Mouse (Mus musculus) forebrain, postnatal 0 days (tissue): ENCODE measurements at regions not wholly inside any gene's neighbourhood (a gene's known extent, or its start where the extent isn't known, plus 50 kb on each side); places are given as distances from the start of the nearest gene placed in this dataset.

Source experiments
- ATAC-seq: fragments of 200-750 bp; cut with Nextera tagmentation; 2 replicates; pipeline ENCODE4 v1.8.0; 2017; ENCODE audit warnings: mild to moderate bottlenecking, moderate library complexity
- DNase-seq: peaks from one replicate; pipeline ENCODE4 v3.0.0-alpha.2; 2015
- H3K27ac ChIP-seq: fragments of 300-500 bp; sonication (generic); 2 replicates; pipeline ENCODE4 v1.5.1; 2014; ENCODE audit warnings: low read depth, mild to moderate bottlenecking, antibody characterized with exemption, low read length, moderate library complexity, mixed read lengths
- H3K27me3 ChIP-seq: fragments of 300-500 bp; sonication (generic); 2 replicates; pipeline ENCODE4 v1.6.1; 2014; ENCODE audit warnings: mild to moderate bottlenecking, low read length, mixed read lengths; ENCODE audit not compliant: insufficient read depth
- H3K36me3 ChIP-seq: fragments of 300-500 bp; sonication (generic); 2 replicates; pipeline ENCODE4 v1.6.1; 2014; ENCODE audit warnings: mild to moderate bottlenecking, moderate library complexity; ENCODE audit not compliant: insufficient read depth
- H3K4me1 ChIP-seq: fragments of 300-500 bp; sonication (generic); 2 replicates; pipeline ENCODE4 v1.6.1; 2014; ENCODE audit warnings: antibody characterized with exemption; ENCODE audit not compliant: insufficient read depth
- H3K4me2 ChIP-seq: fragments of 300-500 bp; sonication (generic); 2 replicates; pipeline ENCODE4 v1.6.1; 2014; ENCODE audit warnings: low read depth, mild to moderate bottlenecking, moderate library complexity
- H3K4me3 ChIP-seq: fragments of 300-500 bp; sonication (generic); 2 replicates; pipeline ENCODE4 v1.5.1; 2014; ENCODE audit warnings: low read depth, low read length, mixed read lengths
- H3K9ac ChIP-seq: fragments of 300-500 bp; sonication (generic); 2 replicates; pipeline ENCODE4 v1.6.1; 2014; ENCODE audit warnings: mild to moderate bottlenecking
- H3K9me3 ChIP-seq: fragments of 300-500 bp; sonication (generic); 2 replicates; pipeline ENCODE4 v1.6.1; 2016; ENCODE audit warnings: low read length
- CTCF ChIP-seq: sonication (generic); IDR thresholded peaks from 2 replicates; pipeline ENCODE4 v1.5.1; 2016; ENCODE audit warnings: antibody characterized with exemption, control low read depth, low read depth
- WGBS: fragments of 180-500 bp; shearing (Covaris S2); extraction: QIAGEN DNeasy Blood & Tissue Kit; methylation state at CpG from one replicate; pipeline ENCODE4 v1.1.7; 2014; 5-methylcytosine and 5-hydroxymethylcytosine counted together

DNA sequence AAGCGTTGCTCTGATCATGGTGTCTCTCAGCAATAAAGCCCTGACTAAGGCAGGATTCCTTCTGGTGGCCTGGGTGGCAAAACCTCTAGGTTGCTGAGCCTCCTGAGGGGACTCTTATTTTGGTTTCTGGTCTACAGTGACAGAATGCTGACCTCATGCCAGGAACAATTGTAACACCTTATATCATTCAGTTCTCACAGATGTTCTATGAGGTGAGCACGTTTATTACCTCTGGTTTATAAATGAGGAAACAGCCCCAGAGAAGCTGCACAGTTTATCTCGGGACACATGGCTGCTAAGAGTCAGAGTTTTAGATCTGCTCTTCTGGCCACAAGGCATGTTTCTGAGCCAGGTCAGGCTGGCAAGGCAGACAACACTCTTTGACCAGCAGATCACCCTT lies 324.3 kb downstream of the Bcl11a start:
- H3K4me1 ChIP-seq, result no peaks in the 10 kb centered on the region

DNA sequence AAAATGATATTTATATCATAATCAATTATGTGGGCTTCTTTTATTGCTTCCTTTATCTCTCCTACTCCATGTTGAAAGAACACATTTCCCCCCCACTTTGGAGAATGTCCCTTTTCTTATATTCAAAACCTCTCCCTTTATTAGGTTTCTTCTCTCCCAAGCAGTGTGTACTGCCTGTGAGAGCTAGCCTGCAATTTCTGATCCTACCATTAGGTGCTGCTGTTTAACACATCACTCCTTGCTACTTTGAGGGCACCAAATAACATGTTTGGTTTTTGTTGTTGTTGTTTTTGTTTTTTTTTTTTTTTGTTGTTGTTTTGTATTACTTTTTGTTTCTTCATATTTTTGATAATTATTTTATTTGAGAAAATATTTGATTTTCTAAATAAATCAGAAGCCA lies 336.9 kb downstream of the Bcl11a start:
- Histone ChIP-seq H3K27me3 (no peaks in the 10 kb centered on the region), H3K9me3 (no peaks in the 10 kb centered on the region), H3K4me1 (no peaks in the 10 kb centered on the region), H3K4me2 (no peak overlapping the region), H3K27ac (no peak overlapping the region), H3K9ac (no peak overlapping the region), H3K4me3 (no peak overlapping the region), H3K36me3 (no peaks in the 10 kb centered on the region)
- DNase-seq (peak; percentile 35), ATAC-seq (no peak)
- peak; percentile 60 for TF ChIP-seq CTCF

More for the DNA sequence above, 324.3 kb downstream of the Bcl11a start:
- no peaks in the 10 kb centered on the region for H3K36me3 ChIP-seq
- no peaks in the 10 kb centered on the region for H3K27me3 ChIP-seq
- no peak for TF ChIP-seq CTCF
- 71% methylated on average over 3 of the region's 3 CpGs for WGBS
- no peak for DNase-seq
- no peak overlapping the region for H3K4me3 ChIP-seq
- H3K4me2 ChIP-seq, result no peak overlapping the region
- no peak overlapping the region for H3K9ac ChIP-seq
- ATAC-seq, result no peak
- no peak overlapping the region for H3K27ac ChIP-seq
- H3K9me3 ChIP-seq, result no peaks in the 10 kb centered on the region

DNA sequence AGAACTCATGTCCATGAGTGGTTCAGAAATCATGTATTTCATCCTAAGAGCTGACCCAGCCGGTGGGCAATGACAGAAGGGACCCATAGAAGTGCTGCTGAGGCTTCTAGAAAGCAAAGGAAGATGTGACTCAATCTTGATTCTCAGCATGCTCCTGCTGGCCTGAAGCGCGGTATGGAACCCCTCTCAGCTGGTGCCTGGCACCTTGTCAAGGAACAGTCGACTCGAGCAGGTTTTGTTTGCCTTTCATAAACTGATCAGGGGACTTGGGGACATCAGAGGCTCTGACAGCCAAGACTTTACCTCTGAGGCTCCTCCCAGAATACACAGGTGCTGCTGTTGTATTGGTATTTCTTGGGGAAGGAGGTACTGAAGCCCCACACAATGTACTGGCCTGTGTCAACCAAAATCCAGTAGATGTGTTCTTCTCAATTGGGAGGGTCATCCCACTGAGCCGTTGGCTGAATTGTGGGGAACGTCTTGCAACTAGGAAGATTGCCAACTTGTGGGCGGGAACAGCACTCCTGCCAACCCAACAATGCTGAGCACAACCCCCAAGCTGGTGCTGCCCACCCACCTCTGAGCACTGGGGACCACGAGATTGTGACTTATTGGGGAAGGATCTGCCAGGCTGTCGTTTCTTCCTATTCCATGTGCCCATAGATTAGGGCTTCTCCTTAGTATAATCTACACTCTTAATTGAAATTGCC lies 344.4 kb downstream of the Bcl11a start:
- H3K36me3 ChIP-seq, result no peaks in the 10 kb centered on the region
- no peak overlapping the region for H3K9ac ChIP-seq
- no peaks in the 10 kb centered on the region for H3K9me3 ChIP-seq
- no peak for DNase-seq
- H3K27me3 ChIP-seq, result no peaks in the 10 kb centered on the region
- no peak overlapping the region for H3K4me2 ChIP-seq
- H3K4me3 ChIP-seq, result no peak overlapping the region
- no peaks in the 10 kb centered on the region for H3K4me1 ChIP-seq
- no peak overlapping the region for H3K27ac ChIP-seq
- ATAC-seq, result no peak; the same call in 1 of the 2 replicates
- WGBS, result 53% methylated on average over 10 of the region's 10 CpGs
- TF ChIP-seq CTCF, result no peak

DNA sequence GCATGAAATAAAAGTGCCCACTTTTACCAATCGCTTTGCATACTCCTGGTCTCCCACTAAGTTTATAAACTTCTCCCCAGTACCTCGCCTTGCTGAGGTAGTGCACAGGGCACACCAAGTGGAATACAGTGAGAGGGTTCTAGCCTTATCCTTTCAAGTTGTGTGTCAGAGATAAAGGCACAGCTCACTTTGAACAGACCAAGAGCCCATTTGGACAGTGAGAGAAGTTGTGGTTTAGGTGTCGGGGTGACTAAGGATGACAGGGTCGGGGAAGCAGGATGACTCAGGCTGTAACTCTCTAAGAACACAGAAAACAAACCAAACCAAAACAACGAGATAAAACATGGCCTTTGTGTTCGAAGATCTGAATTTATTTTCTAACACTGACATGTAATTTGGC lies 345.4 kb downstream of the Bcl11a start:
- no peak for DNase-seq
- no peak for ATAC-seq
- H3K27me3 ChIP-seq, result no peaks in the 10 kb centered on the region
- no peak overlapping the region for H3K4me3 ChIP-seq
- H3K9ac ChIP-seq, result no peak overlapping the region
- H3K9me3 ChIP-seq, result no peaks in the 10 kb centered on the region
- 90% methylated on average over 6 of the region's 6 CpGs for WGBS
- H3K4me1 ChIP-seq, result no peaks in the 10 kb centered on the region
- H3K4me2 ChIP-seq, result no peak overlapping the region
- H3K27ac ChIP-seq, result no peak overlapping the region
- no peak for TF ChIP-seq CTCF
- no peaks in the 10 kb centered on the region for H3K36me3 ChIP-seq

DNA sequence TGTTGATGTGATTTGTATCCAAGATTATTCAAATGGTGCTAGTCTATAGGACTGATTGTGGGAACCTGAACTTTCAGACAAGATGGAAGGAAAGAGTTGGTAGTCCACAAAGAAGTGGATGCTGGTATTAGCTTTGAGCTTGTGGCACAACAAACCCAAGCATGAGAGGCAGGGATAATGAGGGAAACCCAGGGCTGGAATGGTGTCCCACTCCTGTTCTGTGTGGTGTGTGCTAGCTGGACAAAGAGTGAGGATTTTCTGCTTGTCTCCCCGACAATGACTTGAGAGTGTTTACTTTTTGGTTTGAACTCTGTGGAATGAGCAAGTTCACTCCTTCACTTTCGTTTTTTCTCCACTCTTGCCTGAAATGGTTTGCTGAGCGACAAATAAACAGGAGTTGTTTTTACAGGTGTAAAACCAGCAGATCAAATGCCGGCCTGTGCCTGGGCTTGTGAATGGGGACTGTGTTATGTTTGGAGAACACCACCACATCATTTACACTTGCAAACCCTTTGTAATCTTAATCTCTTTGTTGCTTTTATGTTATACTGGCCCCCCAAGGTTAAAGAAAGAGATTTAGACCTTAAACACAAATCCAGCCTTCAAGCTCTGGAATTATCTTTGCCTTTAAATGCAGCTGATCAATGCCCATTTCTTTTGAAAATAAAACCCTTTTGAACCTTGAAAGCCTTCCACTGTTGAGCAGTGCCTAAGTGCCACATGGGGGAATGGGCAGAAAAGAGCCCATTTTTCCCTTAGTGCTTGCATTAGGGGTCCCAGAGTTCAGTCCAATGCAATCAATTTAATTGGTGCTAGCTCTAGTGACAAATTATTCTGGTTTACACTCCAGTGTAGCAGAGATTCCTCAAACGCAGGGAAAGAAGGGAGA lies 349.4 kb downstream of the Bcl11a start:
- H3K36me3 ChIP-seq, result no peaks in the 10 kb centered on the region
- H3K27me3 ChIP-seq, result no peaks in the 10 kb centered on the region
- WGBS, result 10% methylated on average over 5 of the region's 5 CpGs
- no peak overlapping the region for H3K4me2 ChIP-seq
- H3K9ac ChIP-seq, result no peak overlapping the region
- TF ChIP-seq CTCF, result no peak
- no peak overlapping the region for H3K27ac ChIP-seq
- no peaks in the 10 kb centered on the region for H3K4me1 ChIP-seq
- DNase-seq (no peak), ATAC-seq (peak; percentile 23; the same call in 1 of the 2 replicates)
- no peak overlapping the region for H3K4me3 ChIP-seq
- H3K9me3 ChIP-seq, result no peaks in the 10 kb centered on the region

DNA sequence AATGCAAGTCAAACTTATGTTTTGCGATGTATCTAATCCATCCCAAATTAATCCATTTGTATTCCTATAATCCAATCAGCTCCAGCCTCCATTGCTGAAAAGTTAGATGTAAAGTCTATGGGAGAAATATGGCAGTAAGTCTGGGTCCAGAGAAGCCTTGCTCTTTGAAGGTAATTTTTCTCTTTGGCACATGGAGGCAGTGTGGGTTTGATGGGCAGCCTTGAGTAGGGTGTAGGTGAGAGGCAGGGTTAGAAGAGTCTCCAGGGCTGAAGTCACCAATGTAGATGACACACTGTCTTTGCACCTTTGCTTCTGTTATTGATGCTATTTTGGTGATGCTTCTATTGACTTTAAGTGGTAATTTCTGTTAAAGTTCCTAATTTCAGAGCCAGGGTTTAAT lies 370.8 kb downstream of the Bcl11a start:
- ATAC-seq (no peak), DNase-seq (no peak)
- H3K4me3 ChIP-seq, result no peak overlapping the region
- H3K9me3 ChIP-seq, result no peaks in the 10 kb centered on the region
- H3K27ac ChIP-seq, result no peak overlapping the region
- H3K9ac ChIP-seq, result no peak overlapping the region
- no peak overlapping the region for H3K4me2 ChIP-seq
- H3K27me3 ChIP-seq, result no peaks in the 10 kb centered on the region
- H3K36me3 ChIP-seq, result no peaks in the 10 kb centered on the region
- TF ChIP-seq CTCF, result no peak
- WGBS, result 88% methylated on average over 1 of the region's 1 CpGs
- H3K4me1 ChIP-seq, result 0 out of 2 replicates have a peak, but pooled peaks cover 4% of the 10 kb centered on the region

DNA sequence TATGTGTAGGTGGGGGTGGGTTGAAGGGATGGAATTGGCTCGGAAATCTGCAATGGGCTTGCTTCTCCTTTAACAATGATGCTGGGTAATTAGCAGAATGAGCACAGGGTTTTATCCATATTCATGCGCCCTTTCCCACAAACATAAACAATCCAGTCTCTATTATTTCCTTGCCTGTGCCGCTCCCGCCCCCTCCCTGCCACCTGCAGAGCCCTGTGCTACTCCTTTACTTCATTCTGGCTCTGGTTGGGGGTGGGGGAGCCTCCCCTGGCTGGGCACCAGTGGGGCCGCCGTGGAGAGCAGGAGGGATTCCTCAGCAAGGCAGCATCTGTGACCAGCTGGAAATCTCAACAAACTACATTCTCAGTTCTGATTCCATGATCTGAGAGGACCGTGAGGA lies 374.4 kb downstream of the Bcl11a start:
- no peaks in the 10 kb centered on the region for H3K36me3 ChIP-seq
- no peak for TF ChIP-seq CTCF
- H3K4me2 ChIP-seq, result peak overlapping the region; percentile 10; the same call in 1 of the 2 replicates
- no peak overlapping the region for H3K27ac ChIP-seq
- peak; percentile 29 for DNase-seq
- peak; percentile 72; the same call in 1 of the 2 replicates for ATAC-seq
- WGBS, result 8% methylated on average over 7 of the region's 7 CpGs
- no peak overlapping the region for H3K4me3 ChIP-seq
- H3K9me3 ChIP-seq, result no peaks in the 10 kb centered on the region
- no peak overlapping the region for H3K9ac ChIP-seq
- H3K4me1 ChIP-seq, result 0 out of 2 replicates have a peak, but pooled peaks cover 4% of the 10 kb centered on the region
- H3K27me3 ChIP-seq, result no peaks in the 10 kb centered on the region
